Mouse (Mus musculus): ENCODE results near the gene Alb.

- TF ChIP-seq CTCF (IDR thresholded peaks at IDR 0.05; ENCODE audit: control insufficient read depth, insufficient read depth, insufficient replicate concordance, low read depth, low read length) = no peak
- no peak for TF ChIP-seq POLR2A (IDR thresholded peaks at IDR 0.05; ENCODE audit: control insufficient read depth, low read depth, low read length)
These were observed 10.7 kb upstream of the Alb start for GRCm38 (mm10) chr5:90449961-90450360.

Measured in testis, adult 2 months (tissue).